Mouse (Mus musculus) liver, embryonic 14.5 days (tissue): ENCODE results near the gene Pdpr. TPM values are rescaled to one million over a fixed set of nuclear protein-coding genes. Genes with fewer than 3 reads are reported as not detected.

Source experiments
- ATAC-seq: fragments of 200-750 bp; cut with Nextera tagmentation; 2 replicates; pipeline ENCODE4 v1.8.0; 2017; ENCODE audit warnings: moderate number of reproducible peaks, mild to moderate bottlenecking, moderate library complexity; ENCODE audit not compliant: insufficient read depth
- DNase-seq, 3 experiments: peaks; one replicate each; pipeline ENCODE4 v3.0.0-alpha.2; 2012 to 2013; ENCODE audit warnings: low read depth in 3 of 3, low spot score in 3 of 3
- H3K27ac ChIP-seq: fragments of 300-500 bp; sonication (generic); 2 replicates; pipeline ENCODE4 v1.5.1; 2014; ENCODE audit warnings: moderate library complexity, mild to moderate bottlenecking, control low read depth, inconsistent platforms
- H3K27me3 ChIP-seq: fragments of 300-500 bp; sonication (generic); 2 replicates; pipeline ENCODE4 v1.6.1; 2014; ENCODE audit warnings: mild to moderate bottlenecking, low read length, moderate library complexity; ENCODE audit not compliant: control insufficient read depth, insufficient read depth
- H3K36me3 ChIP-seq: fragments of 300-500 bp; sonication (generic); replicated peaks from 2 replicates; pipeline ENCODE4 v1.6.1; 2014; ENCODE audit warnings: low read depth; ENCODE audit not compliant: control insufficient read depth, insufficient read depth
- H3K4me1 ChIP-seq, 2 experiments: fragments of 200-500 bp in 1 of 2; fragments of 300-500 bp in 1 of 2; sonication (generic) in 1 of 2; replicated peaks; 2 replicates each; pipeline ENCODE4 v1.6.1; 2012 to 2014; ENCODE audit warnings: antibody characterized with exemption in 1 of 2, inconsistent platforms in 1 of 2, low read length in 1 of 2; ENCODE audit not compliant: control insufficient read depth in 2 of 2, insufficient read depth in 2 of 2
- H3K4me2 ChIP-seq: fragments of 300-500 bp; sonication (generic); 2 replicates; pipeline ENCODE4 v1.6.1; 2014; ENCODE audit warnings: low read depth, mild to moderate bottlenecking, control low read depth, moderate library complexity
- H3K4me3 ChIP-seq, 2 experiments: fragments of 200-500 bp in 1 of 2; fragments of 300-500 bp in 1 of 2; sonication (generic) in 1 of 2; 2 replicates each; pipeline ENCODE4 v1.5.1; 2012 to 2014; ENCODE audit warnings: low read depth in 2 of 2, low read length in 2 of 2, mild to moderate bottlenecking in 2 of 2, control low read depth in 1 of 2, inconsistent platforms in 1 of 2, moderate library complexity in 1 of 2; ENCODE audit not compliant: insufficient read depth in 1 of 2
- H3K9ac ChIP-seq: fragments of 300-500 bp; sonication (generic); replicated peaks from 2 replicates; pipeline ENCODE4 v1.6.1; 2014; ENCODE audit warnings: mild to moderate bottlenecking, control low read depth, moderate library complexity
- H3K9me3 ChIP-seq: fragments of 300-500 bp; sonication (generic); 2 replicates; pipeline ENCODE4 v1.6.1; 2016; ENCODE audit warnings: low read length, mixed read lengths; ENCODE audit not compliant: control insufficient read depth
- CTCF ChIP-seq: IDR thresholded peaks from 2 replicates; pipeline ENCODE4 v1.5.1; 2016; ENCODE audit warnings: antibody characterized with exemption, low read depth, control low read depth
- EP300 ChIP-seq: IDR thresholded peaks from 2 replicates; pipeline ENCODE4 v1.6.1; 2016; ENCODE audit warnings: antibody characterized with exemption, low read depth
- WGBS: fragments of 180-500 bp; shearing (Covaris S2); extraction: QIAGEN DNeasy Blood & Tissue Kit; methylation state at CpG from one replicate; pipeline ENCODE4 v1.1.7; 2014; ENCODE audit not compliant: insufficient replicate concordance; 5-methylcytosine and 5-hydroxymethylcytosine counted together
- polyA plus RNA-seq, 2 experiments: library from polyadenylated mRNA; depleted of rRNA in 1 of 2; stranded (reverse) in 1 of 2; unstranded in 1 of 2; fragments of >200 nt; fragmentation: Nextera tagmentation in 1 of 2; extraction: Ambion mirVana in 1 of 2; gene quantifications; 2 replicates each; pipeline versions ENCODE4 v1.2.1 to v1.2.3; 2012 to 2014

Pdpr gene
- polyA plus RNA-seq, 2 experiments, result 1.0 to 1.6 TPM

- 64% methylated on average over 2 of the region's 2 CpGs for WGBS
- ATAC-seq (peak; percentile 44; the same call in 1 of the 2 replicates), DNase-seq (no peak)
- Histone ChIP-seq H3K27ac (0 out of 2 replicates have a peak overlapping the region, but pooled peaks have one; percentile 3), H3K4me2 (peak overlapping the region; percentile 23; the same call in 1 of the 2 replicates), H3K4me3 (peak overlapping the region in 1 of 2 experiments; percentile 98; a peak in 2 of 4 replicates), H3K4me1 (peaks cover 12 to 18% of the 10 kb centered on the region in 2 experiments), H3K27me3 (no peaks in the 10 kb centered on the region), H3K9me3 (no peaks in the 10 kb centered on the region), H3K9ac (no peak overlapping the region), H3K36me3 (peaks cover 56% of the 10 kb centered on the region)
- TF ChIP-seq CTCF, result no peak
- no peak for TF ChIP-seq EP300
Measured at GRCm38 (mm10) chr8:111055661-111056060, 38.8 kb upstream of the Pdpr start.

GRCm38 (mm10) chr8:111056158-111056663 is 38.2 kb upstream of the Pdpr start, which contains the start of gene Exosc6:
Gene Exosc6 (plus strand): TSS chr8:111056339.
- DNase-seq (peak; percentile 88 to 90 (median 90)), ATAC-seq (peak; percentile 92)
- H3K4me3 ChIP-seq, result peak within 1 kb of the TSS; percentile 78 to 98
- peaks cover 17 to 24% of the 10 kb centered on the region in 2 experiments for H3K4me1 ChIP-seq
- under 1% methylated on average over 68 of the region's 68 CpGs for WGBS
- peak within 1 kb of the TSS; percentile 59 for H3K27ac ChIP-seq
- H3K9ac ChIP-seq, result peak within 1 kb of the TSS; percentile 91
- no peaks in the 10 kb centered on the region for H3K27me3 ChIP-seq
- peak within 1 kb of the TSS; percentile 100 for H3K4me2 ChIP-seq
- peaks cover 50% of the 10 kb centered on the region for H3K36me3 ChIP-seq
- no peaks in the 10 kb centered on the region for H3K9me3 ChIP-seq
- TF ChIP-seq CTCF, result peak; percentile 98
- TF ChIP-seq EP300, result no peak

GRCm38 (mm10) chr8:111056691-111057293 is 37.6 kb upstream of the Pdpr start:
- H3K36me3 ChIP-seq, result peaks cover 45% of the 10 kb centered on the region
- DNase-seq, result no peak
- under 1% methylated on average over 50 of the region's 63 CpGs for WGBS

GRCm38 (mm10) chr8:111058946-111059572 is 35.4 kb upstream of the Pdpr start:
- peaks cover 22% of the 10 kb centered on the region for H3K36me3 ChIP-seq
- peaks cover 22 to 29% of the 10 kb centered on the region in 2 experiments for H3K4me1 ChIP-seq
- DNase-seq (no peak), ATAC-seq (no peak)
- H3K27me3 ChIP-seq, result no peaks in the 10 kb centered on the region
- TF ChIP-seq EP300, result no peak
- no peak for TF ChIP-seq CTCF
- 44% methylated on average over 2 of the region's 2 CpGs for WGBS
- no peak overlapping the region for H3K27ac ChIP-seq
- no peak overlapping the region for H3K4me3 ChIP-seq
- no peak overlapping the region for H3K4me2 ChIP-seq
- no peaks in the 10 kb centered on the region for H3K9me3 ChIP-seq
- H3K9ac ChIP-seq, result no peak overlapping the region

More at GRCm38 (mm10) chr8:111056691-111057293, 37.6 kb upstream of the Pdpr start:
- Histone ChIP-seq H3K4me1 (peaks cover 19 to 25% of the 10 kb centered on the region in 2 experiments), H3K4me2 (peak overlapping the region; percentile 100), H3K4me3 (peak overlapping the region; percentile 78 to 98), H3K27me3 (no peaks in the 10 kb centered on the region), H3K9ac (peak overlapping the region; percentile 91), H3K9me3 (no peaks in the 10 kb centered on the region), H3K27ac (peak overlapping the region; percentile 59)
- no peak for TF ChIP-seq CTCF
- no peak for TF ChIP-seq EP300
- peak; percentile 64 for ATAC-seq

GRCm38 (mm10) chr8:111061688-111062071 is 32.8 kb upstream of the Pdpr start:
- no peaks in the 10 kb centered on the region; the same call in 1 of the 2 replicates for H3K27me3 ChIP-seq
- peak overlapping the region; percentile 72 to 85 for H3K4me3 ChIP-seq
- 1% methylated on average over 14 of the region's 14 CpGs for WGBS
- ATAC-seq (no peak), DNase-seq (no peak)
- H3K4me1 ChIP-seq, result peaks cover 22% of the 10 kb centered on the region in 2 experiments
- peaks cover 4% of the 10 kb centered on the region; the same call in 1 of the 2 replicates for H3K36me3 ChIP-seq
- no peak overlapping the region for H3K27ac ChIP-seq
- H3K9me3 ChIP-seq, result no peaks in the 10 kb centered on the region
- peak overlapping the region; percentile 66 for H3K9ac ChIP-seq
- TF ChIP-seq EP300, result no peak
- no peak for TF ChIP-seq CTCF
- H3K4me2 ChIP-seq, result peak overlapping the region; percentile 93
